Mouse (Mus musculus): ENCODE data around the gene Rnasek. TPM values are rescaled to one million over a fixed set of nuclear protein-coding genes. Genes with fewer than 3 reads are reported as not detected.

The Rnasek gene
- polyA plus RNA-seq, 1 experiment, result 367 TPM

GRCm38 (mm10) chr11:70218039-70218438 is 21.6 kb downstream of the Rnasek start:
- DNase-seq (ENCODE audit: low read depth), result no peak

- no peak for DNase-seq (ENCODE audit: low read depth)
Observed at GRCm38 (mm10) chr11:70216103-70216502, 23.5 kb downstream of the Rnasek start.

GRCm38 (mm10) chr11:70215301-70215700 is 24.3 kb downstream of the Rnasek start:
- no peak for DNase-seq (ENCODE audit: low read depth)

GRCm38 (mm10) chr11:70214856-70215209 is 24.8 kb downstream of the Rnasek start:
- no peak for DNase-seq (ENCODE audit: low read depth)

GRCm38 (mm10) chr11:70214191-70214855 is 25.3 kb downstream of the Rnasek start:
- no peak for DNase-seq (ENCODE audit: low read depth)

GRCm38 (mm10) chr11:70213736-70214135 is 25.9 kb downstream of the Rnasek start:
- no peak for DNase-seq (ENCODE audit: low read depth)

GRCm38 (mm10) chr11:70212896-70213295 is 26.7 kb downstream of the Rnasek start:
- DNase-seq (ENCODE audit: low read depth), result no peak

GRCm38 (mm10) chr11:70212423-70212822 is 27.2 kb downstream of the Rnasek start, which contains the start of gene Slc16a11:
Gene Slc16a11 (plus strand): TSS chr11:70212752.
- DNase-seq (ENCODE audit: low read depth), result no peak

GRCm38 (mm10) chr11:70211972-70212371 is 27.7 kb downstream of the Rnasek start:
- no peak for DNase-seq (ENCODE audit: low read depth)

GRCm38 (mm10) chr11:70210681-70211080 is 29.0 kb downstream of the Rnasek start:
- no peak for DNase-seq (ENCODE audit: low read depth)

- no peak for DNase-seq (ENCODE audit: low read depth)
Observed at GRCm38 (mm10) chr11:70208778-70209388, 30.8 kb downstream of the Rnasek start.

GRCm38 (mm10) chr11:70207283-70207682 is 32.4 kb downstream of the Rnasek start:
- DNase-seq (ENCODE audit: low read depth), result no peak

- DNase-seq (ENCODE audit: low read depth), result no peak
Observed at GRCm38 (mm10) chr11:70206801-70207200, 32.8 kb downstream of the Rnasek start.

- DNase-seq (ENCODE audit: low read depth), result no peak
Observed at GRCm38 (mm10) chr11:70201691-70202090, 38.0 kb downstream of the Rnasek start.

- no peak for DNase-seq (ENCODE audit: low read depth)
Observed at GRCm38 (mm10) chr11:70200036-70200608, 39.5 kb downstream of the Rnasek start.

- no peak for DNase-seq (ENCODE audit: low read depth)
Observed at GRCm38 (mm10) chr11:70199107-70199506, 40.5 kb downstream of the Rnasek start.

- DNase-seq (ENCODE audit: low read depth), result no peak
Observed at GRCm38 (mm10) chr11:70198332-70198731, 41.3 kb downstream of the Rnasek start.

GRCm38 (mm10) chr11:70193354-70194285 is 46.0 kb downstream of the Rnasek start:
- no peak for DNase-seq (ENCODE audit: low read depth)

GRCm38 (mm10) chr11:70192157-70192556 is 47.5 kb downstream of the Rnasek start:
- DNase-seq (ENCODE audit: low read depth), result no peak

- no peak for DNase-seq (ENCODE audit: low read depth)
Observed at GRCm38 (mm10) chr11:70191188-70191587, 48.5 kb downstream of the Rnasek start.

GRCm38 (mm10) chr11:70189319-70190134 is 50.1 kb downstream of the Rnasek start:
- DNase-seq (ENCODE audit: low read depth), result no peak

Measured in gonadal fat pad, adult 2 months (tissue).